Mouse (Mus musculus) neutrophil, adult 65 days (primary cell): Measurements from ENCODE around the gene Gramd1c. TPM values are rescaled to one million over a fixed set of nuclear protein-coding genes. Genes with fewer than 3 reads are reported as not detected.

Experiments
- total RNA-seq: library from RNA; stranded (reverse); gene quantifications from 2 replicates; pipeline ENCODE4 v1.2.4, GENCODE M21; 2023

Gramd1c gene
- 1.5 and 2.4 TPM in 2 replicates for total RNA-seq

GRCm38 (mm10) chr16:44063025-44063894 lies at the start of gene Gramd1c:
TSS of gene Gramd1c (minus strand) at chr16:44063345.

GRCm38 (mm10) chr16:43979328-43980109 lies 83.6 kb downstream of the Gramd1c start, which contains the start of gene Zdhhc23:
TSS of gene Zdhhc23 (minus strand) at chr16:43979791.

Other genes with a start within 250 kb of the Gramd1c start
- 0.95 and 1.1 TPM in 2 replicates for gene Ccdc191, start 173.5 kb downstream of the Gramd1c start, total RNA-seq
- 7.1 and 7.8 TPM in 2 replicates for gene Qtrt2, start 136.5 kb downstream of the Gramd1c start, total RNA-seq
- gene Zdhhc23, start 83.6 kb downstream of the Gramd1c start, total RNA-seq: 0.38 and 0.98 TPM in 2 replicates
- gene Atp6v1a, start 76.4 kb upstream of the Gramd1c start, total RNA-seq: 84.2 and 98.1 TPM in 2 replicates
- 25.7 and 28.8 TPM in 2 replicates for gene Naa50, start 76.5 kb upstream of the Gramd1c start, total RNA-seq
- 19.2 and 23.1 TPM in 2 replicates for gene Usf3, start 109.9 kb upstream of the Gramd1c start, total RNA-seq